Mouse (Mus musculus) large intestine, adult 2 months (tissue): ENCODE measurements around the gene Vwa8. TPM values are rescaled to one million over a fixed set of nuclear protein-coding genes. Genes with fewer than 3 reads are reported as not detected.
"Not testable (repeated sequence)": the region's sequence is repeated elsewhere in the genome, so short reads cannot be mapped to it uniquely, and the experiment has no call there.

Source experiments
- DNase-seq: peaks from one replicate; pipeline ENCODE4 v3.0.0-alpha.2; 2012; ENCODE audit warnings: low read depth, low spot score
- WGBS: fragments of 180-500 bp; shearing (Covaris S2); methylation state at CpG from one replicate; pipeline ENCODE4 v1.1.7; 2018; 5-methylcytosine and 5-hydroxymethylcytosine counted together
- polyA plus RNA-seq: library from polyadenylated mRNA; depleted of rRNA; stranded (reverse); fragments of >200 nt; gene quantifications from 2 replicates; pipeline ENCODE4 v1.2.3, GENCODE M21; 2012

The Vwa8 gene
- polyA plus RNA-seq, 1 experiment = 12.2 TPM

- no peak for DNase-seq
- 33% methylated on average over 2 of the region's 2 CpGs for WGBS
Measured at GRCm38 (mm10) chr14:78955745-78956144, 106.9 kb downstream of the Vwa8 start.

- DNase-seq = no peak
- WGBS = 97% methylated on average over 10 of the region's 10 CpGs
Measured at GRCm38 (mm10) chr14:78970621-78971020, 121.8 kb downstream of the Vwa8 start.

GRCm38 (mm10) chr14:78972424-78972823 is 123.6 kb downstream of the Vwa8 start:
- no peak for DNase-seq
- 55% methylated on average over 1 of the region's 1 CpGs for WGBS

- 82% methylated on average over 2 of the region's 2 CpGs for WGBS
- DNase-seq = no peak
Measured at GRCm38 (mm10) chr14:78983104-78983503, 134.3 kb downstream of the Vwa8 start.

GRCm38 (mm10) chr14:78984296-78984695 is 135.4 kb downstream of the Vwa8 start:
- WGBS = 44% methylated on average over 2 of the region's 2 CpGs
- no peak for DNase-seq

GRCm38 (mm10) chr14:78987543-78987942 is 138.7 kb downstream of the Vwa8 start:
- DNase-seq = no peak
- WGBS = 82% methylated on average over 8 of the region's 8 CpGs

- 91% methylated on average over 4 of the region's 4 CpGs for WGBS
- no peak for DNase-seq
Measured at GRCm38 (mm10) chr14:78992456-78992855, 143.6 kb downstream of the Vwa8 start.

- DNase-seq = no peak
- 67% methylated on average over 4 of the region's 4 CpGs for WGBS
Measured at GRCm38 (mm10) chr14:78993515-78993914, 144.7 kb downstream of the Vwa8 start.

- 98% methylated on average over 2 of the region's 2 CpGs for WGBS
- DNase-seq = no peak
Measured at GRCm38 (mm10) chr14:78996359-78996758, 147.5 kb downstream of the Vwa8 start.

GRCm38 (mm10) chr14:79003576-79003975 is 154.7 kb downstream of the Vwa8 start:
- 88% methylated on average over 1 of the region's 1 CpGs for WGBS
- no peak for DNase-seq

GRCm38 (mm10) chr14:79017710-79018109 is 168.9 kb downstream of the Vwa8 start:
- DNase-seq = not testable (repeated sequence)
- 91% methylated on average over 5 of the region's 5 CpGs for whole genome bisulfite sequencing

GRCm38 (mm10) chr14:79018564-79018963 is 169.7 kb downstream of the Vwa8 start:
- DNase-seq = no peak
- 72% methylated on average over 4 of the region's 4 CpGs for WGBS

- DNase-seq = no peak
Measured at GRCm38 (mm10) chr14:79021725-79022124, 172.9 kb downstream of the Vwa8 start.

GRCm38 (mm10) chr14:79028996-79029575 is 180.2 kb downstream of the Vwa8 start:
- 84% methylated on average over 3 of the region's 3 CpGs for WGBS
- DNase-seq = no peak

More at GRCm38 (mm10) chr14:79021725-79022124, 172.9 kb downstream of the Vwa8 start:
- 60% methylated on average over 7 of the region's 7 CpGs for WGBS

- DNase-seq = no peak
- WGBS = 97% methylated on average over 3 of the region's 3 CpGs
Measured at GRCm38 (mm10) chr14:79030715-79031114, 181.9 kb downstream of the Vwa8 start.

GRCm38 (mm10) chr14:79031230-79031740 is 182.4 kb downstream of the Vwa8 start:
- 91% methylated on average over 8 of the region's 8 CpGs for whole genome bisulfite sequencing

GRCm38 (mm10) chr14:79033396-79033795 is 184.5 kb downstream of the Vwa8 start:
- DNase-seq = no peak
- 86% methylated on average over 6 of the region's 6 CpGs for whole genome bisulfite sequencing

More at GRCm38 (mm10) chr14:79031230-79031740, 182.4 kb downstream of the Vwa8 start:
- no peak for DNase-seq

GRCm38 (mm10) chr14:79034511-79034913 is 185.7 kb downstream of the Vwa8 start:
- no peak for DNase-seq
- 33% methylated on average over 9 of the region's 9 CpGs for WGBS

- 86% methylated on average over 9 of the region's 9 CpGs for WGBS
- DNase-seq = no peak
Measured at GRCm38 (mm10) chr14:79035575-79035974, 186.7 kb downstream of the Vwa8 start.

- DNase-seq = peak; percentile 29
- 41% methylated on average over 2 of the region's 2 CpGs for WGBS
Measured at GRCm38 (mm10) chr14:79047186-79047585, 198.3 kb downstream of the Vwa8 start.

- no peak for DNase-seq
- 93% methylated on average over 6 of the region's 6 CpGs for WGBS
Measured at GRCm38 (mm10) chr14:79047956-79048355, 199.1 kb downstream of the Vwa8 start.

GRCm38 (mm10) chr14:79049544-79049943 is 200.7 kb downstream of the Vwa8 start:
- 86% methylated on average over 11 of the region's 11 CpGs for WGBS
- no peak for DNase-seq
